Mouse (Mus musculus): Measurements from ENCODE around the gene Rsrp1. TPM values are rescaled to one million over a fixed set of nuclear protein-coding genes. Genes with fewer than 3 reads are reported as not detected.

Rsrp1 gene
- polyA plus RNA-seq, 1 experiment = 691 TPM

DNA sequence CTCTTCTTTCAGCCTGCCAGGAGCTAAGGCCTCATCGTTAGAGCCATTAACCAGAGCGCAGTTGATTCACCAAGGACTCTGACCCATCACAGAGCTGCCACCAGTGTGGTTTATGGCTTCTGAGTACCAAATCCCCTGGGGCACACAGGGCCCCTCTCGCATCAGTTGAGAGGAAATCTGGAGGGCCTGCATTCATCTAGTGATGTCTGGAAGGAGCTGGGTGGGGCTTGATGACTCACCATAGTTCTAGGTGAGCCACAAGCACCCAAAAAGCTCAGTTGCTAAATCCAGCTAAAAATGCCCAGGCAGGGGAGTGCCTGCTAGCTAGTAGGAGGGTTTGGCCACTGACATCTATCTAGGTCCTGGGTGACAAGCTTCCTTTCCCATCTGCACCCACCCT is 32.5 kb downstream of the Rsrp1 start:
- Histone ChIP-seq H3K27ac (ENCODE audit: insufficient read depth, low read length) (no peak overlapping the region), H3K4me1 (ENCODE audit: control insufficient read depth, insufficient read depth, insufficient read length) (no peaks in the 10 kb centered on the region; the same call in 1 of the 2 replicates), H3K27me3 (ENCODE audit: control insufficient read depth, insufficient read depth, low read length) (no peaks in the 10 kb centered on the region), H3K4me3 (ENCODE audit: extremely low read depth, insufficient read depth, insufficient read length) (no peak overlapping the region), H3K36me3 (ENCODE audit: control insufficient read depth, insufficient read depth, low read length) (no peaks in the 10 kb centered on the region)
- 33% methylated on average over 3 of the region's 3 CpGs for WGBS
- DNase-seq (ENCODE audit: low read depth in 1 of 2, low spot score in 2 of 2) = no peak
- TF ChIP-seq CTCF (IDR thresholded peaks at IDR 0.05; ENCODE audit: extremely low read depth, insufficient read depth, insufficient read length, insufficient replicate concordance) = no peak
- no peak for TF ChIP-seq POLR2A (IDR thresholded peaks at IDR 0.05; ENCODE audit: low read depth, low read length)

DNA sequence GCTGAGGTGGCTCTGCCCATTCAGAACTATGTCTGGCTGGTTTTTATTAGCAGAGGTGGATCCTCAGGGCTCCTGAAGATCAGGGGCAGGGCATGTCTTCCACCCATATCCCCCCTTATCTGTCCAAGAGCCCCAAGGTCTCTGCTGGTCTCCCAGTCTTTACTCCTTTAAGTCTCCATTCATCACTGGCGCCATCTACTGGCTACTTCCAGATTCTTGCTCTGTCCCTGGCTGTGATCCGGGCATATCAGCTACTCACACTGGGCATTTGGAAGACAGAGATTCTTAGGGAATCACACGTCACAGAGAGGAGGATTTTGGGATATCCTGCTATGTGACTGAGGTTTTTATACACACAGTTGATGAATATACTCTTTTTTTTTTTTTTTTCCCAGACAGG is 32.9 kb downstream of the Rsrp1 start:
- H3K4me3 ChIP-seq (ENCODE audit: extremely low read depth, insufficient read depth, insufficient read length) = no peak overlapping the region
- peak; percentile 36; the same call in 1 of the 2 replicates for TF ChIP-seq CTCF (IDR thresholded peaks at IDR 0.05; ENCODE audit: extremely low read depth, insufficient read depth, insufficient read length, insufficient replicate concordance)
- TF ChIP-seq POLR2A (IDR thresholded peaks at IDR 0.05; ENCODE audit: low read depth, low read length) = no peak
- 18% methylated on average over 3 of the region's 3 CpGs for WGBS
- no peaks in the 10 kb centered on the region for H3K27me3 ChIP-seq (ENCODE audit: control insufficient read depth, insufficient read depth, low read length)
- H3K4me1 ChIP-seq (ENCODE audit: control insufficient read depth, insufficient read depth, insufficient read length) = no peaks in the 10 kb centered on the region; the same call in 1 of the 2 replicates
- H3K36me3 ChIP-seq (ENCODE audit: control insufficient read depth, insufficient read depth, low read length) = no peaks in the 10 kb centered on the region
- peak in 1 of 2 experiments; percentile 63 for DNase-seq (ENCODE audit: low read depth in 1 of 2, low spot score in 2 of 2)
- no peak overlapping the region for H3K27ac ChIP-seq (ENCODE audit: insufficient read depth, low read length)

DNA sequence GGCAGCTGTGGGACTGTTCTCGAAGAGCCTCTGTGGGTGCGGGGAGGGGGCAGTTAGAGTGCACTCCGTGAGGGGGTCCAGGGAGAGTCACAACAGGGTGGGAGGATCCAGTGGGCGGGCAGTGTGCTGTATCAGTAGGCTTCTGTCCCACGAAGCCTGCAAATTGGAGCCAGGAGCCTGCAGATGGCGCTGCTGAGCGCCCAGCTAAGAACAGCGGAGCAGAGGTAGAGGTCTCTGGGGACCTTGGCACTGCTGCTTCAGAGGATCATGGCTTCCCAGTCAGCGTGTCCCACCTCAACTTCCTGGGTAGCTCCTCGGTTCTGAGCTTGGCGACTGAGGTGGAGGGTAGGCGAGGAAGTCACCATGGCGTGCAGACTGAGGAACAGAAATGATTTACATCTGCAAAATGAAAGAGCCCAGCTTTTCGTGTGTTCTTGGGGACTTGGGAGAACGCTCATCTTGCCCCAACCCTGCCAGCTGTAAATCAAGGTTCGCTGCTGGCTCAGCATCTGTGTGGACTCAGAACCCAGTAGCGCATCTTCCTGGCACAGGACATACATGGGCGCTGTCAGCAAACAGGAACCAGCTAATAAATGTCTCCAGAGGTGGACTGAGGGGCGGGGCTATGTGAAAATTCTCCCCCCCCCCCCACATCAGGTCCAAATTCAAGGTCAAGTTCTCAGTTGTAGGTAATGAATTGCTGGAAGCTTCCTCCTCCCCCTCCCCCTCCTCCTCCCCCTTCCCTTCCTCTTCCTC is 39.8 kb downstream of the Rsrp1 start:
- peak overlapping the region; percentile 47 for H3K4me3 ChIP-seq (ENCODE audit: extremely low read depth, insufficient read depth, insufficient read length)
- DNase-seq (ENCODE audit: low read depth in 1 of 2, low spot score in 2 of 2) = peak; percentile 23 to 46
- TF ChIP-seq CTCF (IDR thresholded peaks at IDR 0.05; ENCODE audit: extremely low read depth, insufficient read depth, insufficient read length, insufficient replicate concordance) (peak; percentile 70; the same call in 1 of the 2 replicates), POLR2A (IDR thresholded peaks at IDR 0.05; ENCODE audit: low read depth, low read length) (no peak)
- no peaks in the 10 kb centered on the region for H3K36me3 ChIP-seq (ENCODE audit: control insufficient read depth, insufficient read depth, low read length)
- no peak overlapping the region for H3K27ac ChIP-seq (ENCODE audit: insufficient read depth, low read length)
- H3K27me3 ChIP-seq (ENCODE audit: control insufficient read depth, insufficient read depth, low read length) = no peaks in the 10 kb centered on the region
- peaks cover 5% of the 10 kb centered on the region; the same call in 1 of the 2 replicates for H3K4me1 ChIP-seq (ENCODE audit: control insufficient read depth, insufficient read depth, insufficient read length)
- WGBS = 11% methylated on average over 19 of the region's 19 CpGs

DNA sequence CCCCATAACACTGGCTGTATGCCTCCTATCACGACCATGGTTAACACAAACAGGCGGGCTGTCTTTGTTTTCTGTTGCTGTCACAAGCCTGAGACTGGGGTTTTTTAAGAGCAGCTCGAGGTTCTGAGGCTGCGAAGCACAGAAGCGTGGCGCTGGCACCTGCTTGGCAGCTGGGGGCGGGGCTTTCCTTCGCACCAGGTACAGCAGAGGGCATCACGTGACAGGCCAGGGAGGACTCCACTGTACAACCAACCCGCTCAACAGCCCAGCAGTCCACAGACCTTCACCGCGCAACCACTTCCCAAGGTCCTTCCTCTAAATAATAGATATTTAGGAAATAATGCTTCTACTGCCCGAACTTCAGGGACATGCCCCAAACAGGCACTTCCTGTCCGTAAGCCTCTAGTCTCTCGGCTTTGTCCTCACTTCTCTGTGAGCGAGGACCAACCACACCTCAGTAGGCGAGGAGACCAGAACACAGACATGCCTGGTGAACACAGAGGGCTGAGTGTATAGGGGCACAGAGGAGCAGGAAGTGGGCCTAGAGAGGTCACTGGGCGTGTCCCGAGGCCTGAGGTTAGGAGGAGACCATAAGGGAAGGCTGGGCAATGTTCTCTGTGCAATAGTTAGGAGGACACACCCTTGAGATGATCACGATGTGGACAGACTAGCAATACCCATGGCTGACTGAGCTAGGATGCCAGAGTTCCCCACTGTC is 44.7 kb downstream of the Rsrp1 start:
- WGBS = 48% methylated on average over 20 of the region's 20 CpGs
- H3K27ac ChIP-seq (ENCODE audit: insufficient read depth, low read length) = peak overlapping the region; percentile 51
- peak in 1 of 2 experiments; percentile 24 for DNase-seq (ENCODE audit: low read depth in 1 of 2, low spot score in 2 of 2)
- no peaks in the 10 kb centered on the region for H3K27me3 ChIP-seq (ENCODE audit: control insufficient read depth, insufficient read depth, low read length)
- H3K4me3 ChIP-seq (ENCODE audit: extremely low read depth, insufficient read depth, insufficient read length) = no peak overlapping the region
- H3K4me1 ChIP-seq (ENCODE audit: control insufficient read depth, insufficient read depth, insufficient read length) = peaks cover 8% of the 10 kb centered on the region; the same call in 1 of the 2 replicates
- H3K36me3 ChIP-seq (ENCODE audit: control insufficient read depth, insufficient read depth, low read length) = no peaks in the 10 kb centered on the region
- no peak for TF ChIP-seq CTCF (IDR thresholded peaks at IDR 0.05; ENCODE audit: extremely low read depth, insufficient read depth, insufficient read length, insufficient replicate concordance)
- TF ChIP-seq POLR2A (IDR thresholded peaks at IDR 0.05; ENCODE audit: low read depth, low read length) = no peak

DNA sequence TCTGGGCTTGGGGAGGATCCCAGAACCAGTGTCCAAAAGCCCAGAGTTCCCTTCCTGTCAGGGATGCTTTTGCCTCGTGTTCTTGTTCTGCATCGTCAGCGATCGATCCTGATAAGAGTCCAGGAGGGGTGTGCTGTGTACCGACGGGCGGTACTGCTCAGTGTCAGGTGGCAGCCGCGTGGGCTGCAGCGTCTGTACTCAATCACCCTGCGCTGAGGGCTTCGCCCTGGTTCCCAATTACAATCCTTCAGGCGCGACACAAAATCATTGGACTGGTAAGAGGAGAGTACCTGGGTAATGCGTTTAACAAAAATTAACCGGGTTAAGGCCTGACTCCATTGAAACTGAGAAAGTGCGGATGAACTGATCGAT is 45.2 kb downstream of the Rsrp1 start:
- WGBS = 89% methylated on average over 18 of the region's 18 CpGs
- H3K36me3 ChIP-seq (ENCODE audit: control insufficient read depth, insufficient read depth, low read length) = no peaks in the 10 kb centered on the region
- H3K4me1 ChIP-seq (ENCODE audit: control insufficient read depth, insufficient read depth, insufficient read length) = peaks cover 8% of the 10 kb centered on the region; the same call in 1 of the 2 replicates
- H3K27ac ChIP-seq (ENCODE audit: insufficient read depth, low read length) = 0 out of 2 replicates have a peak overlapping the region, but pooled peaks have one; percentile 51
- TF ChIP-seq CTCF (IDR thresholded peaks at IDR 0.05; ENCODE audit: extremely low read depth, insufficient read depth, insufficient read length, insufficient replicate concordance) (no peak), POLR2A (IDR thresholded peaks at IDR 0.05; ENCODE audit: low read depth, low read length) (no peak)
- DNase-seq (ENCODE audit: low read depth in 1 of 2, low spot score in 2 of 2) = no peak
- no peak overlapping the region for H3K4me3 ChIP-seq (ENCODE audit: extremely low read depth, insufficient read depth, insufficient read length)
- H3K27me3 ChIP-seq (ENCODE audit: control insufficient read depth, insufficient read depth, low read length) = no peaks in the 10 kb centered on the region

DNA sequence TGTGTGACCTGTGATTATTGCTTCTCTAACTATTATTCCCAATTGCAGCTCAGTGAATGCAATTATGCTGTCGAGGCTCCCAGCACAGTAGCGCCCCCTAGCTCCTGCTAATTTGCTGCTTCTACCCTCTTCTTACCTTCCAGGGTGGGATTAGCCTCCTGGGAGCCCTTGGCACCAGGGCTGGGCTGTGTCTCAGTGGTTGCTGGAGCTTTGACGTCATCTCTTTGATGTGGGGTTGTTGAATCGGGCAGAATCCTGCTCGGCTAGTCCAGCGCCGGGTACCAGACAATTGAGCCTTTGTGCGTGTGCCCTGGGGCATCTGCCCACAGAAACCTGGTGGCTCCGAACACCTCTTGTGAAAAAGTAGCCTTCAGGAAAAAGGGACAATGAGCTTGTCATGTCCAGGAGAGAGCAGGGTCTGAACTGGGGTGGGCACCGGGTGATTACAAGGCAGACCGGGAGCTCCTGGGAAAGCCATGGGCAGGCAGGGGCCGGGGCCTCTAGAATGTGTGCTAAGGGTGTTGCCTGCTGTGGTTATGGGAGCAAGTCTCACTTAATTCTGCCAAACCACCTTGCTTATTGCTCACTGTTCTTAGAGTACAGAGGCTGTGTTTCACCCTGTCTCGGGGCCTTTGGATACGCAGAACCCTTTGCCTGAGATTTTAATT is 52.0 kb downstream of the Rsrp1 start:
- no peak overlapping the region for H3K27ac ChIP-seq (ENCODE audit: insufficient read depth, low read length)
- TF ChIP-seq POLR2A (IDR thresholded peaks at IDR 0.05; ENCODE audit: low read depth, low read length) (no peak), CTCF (IDR thresholded peaks at IDR 0.05; ENCODE audit: extremely low read depth, insufficient read depth, insufficient read length, insufficient replicate concordance) (no peak)

More for the DNA sequence above, 52.0 kb downstream of the Rsrp1 start:
- Histone ChIP-seq H3K4me1 (ENCODE audit: control insufficient read depth, insufficient read depth, insufficient read length) (no peaks in the 10 kb centered on the region), H3K4me3 (ENCODE audit: extremely low read depth, insufficient read depth, insufficient read length) (no peak overlapping the region), H3K36me3 (ENCODE audit: control insufficient read depth, insufficient read depth, low read length) (no peaks in the 10 kb centered on the region), H3K27me3 (ENCODE audit: control insufficient read depth, insufficient read depth, low read length) (no peaks in the 10 kb centered on the region)
- WGBS = 76% methylated on average over 14 of the region's 14 CpGs
- no peak for DNase-seq (ENCODE audit: low read depth in 1 of 2, low spot score in 2 of 2)

All from spleen, adult 2 months (tissue).